Mouse (Mus musculus): Measurements from ENCODE around the gene Qars. TPM values are rescaled to one million over a fixed set of nuclear protein-coding genes. Genes with fewer than 3 reads are reported as not detected.
A peak's percentile ranks its signal among the peaks of the same experiment; 100 is the strongest.

Gene Qars
- polyA plus RNA-seq, 1 experiment from 2014 or later = 66.1 TPM

DNA sequence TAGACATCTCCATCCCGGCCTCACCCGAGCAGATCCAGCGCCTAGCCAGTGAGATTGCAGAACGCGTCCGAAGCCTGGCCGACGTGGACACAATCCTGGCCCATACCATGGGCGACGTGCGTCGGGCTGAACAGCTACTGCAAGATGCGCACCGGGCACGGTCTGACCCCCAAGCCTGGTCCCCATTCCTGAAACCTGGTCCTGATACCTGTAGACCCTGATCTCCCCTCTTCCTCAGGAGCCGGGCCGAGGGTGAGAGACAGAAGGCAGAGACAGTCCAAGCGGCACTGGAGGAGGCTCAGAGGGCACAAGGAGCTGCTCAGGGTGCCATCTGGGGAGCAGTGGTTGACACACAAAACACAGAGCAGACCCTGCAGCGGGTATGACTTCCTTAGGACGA is 18.3 kb upstream of the Qars start:
- Histone ChIP-seq H3K4me2 (no peak overlapping the region), H3K9me3 (replicated peaks) (no peaks in the 10 kb centered on the region), H3K36me3 (peaks cover 37% of the 10 kb centered on the region), H3K9ac (no peak overlapping the region), H3K4me1 (replicated peaks) (peaks cover 27% of the 10 kb centered on the region), H3K4me3 (replicated peaks) (no peak overlapping the region), H3K27me3 (no peaks in the 10 kb centered on the region), H3K27ac (peak overlapping the region; percentile 96)
- 93% methylated on average over 20 of the region's 20 CpGs for WGBS (ENCODE audit: insufficient replicate concordance)
- no peak for ATAC-seq (ENCODE audit: low read depth)
- no peak for DNase-seq

DNA sequence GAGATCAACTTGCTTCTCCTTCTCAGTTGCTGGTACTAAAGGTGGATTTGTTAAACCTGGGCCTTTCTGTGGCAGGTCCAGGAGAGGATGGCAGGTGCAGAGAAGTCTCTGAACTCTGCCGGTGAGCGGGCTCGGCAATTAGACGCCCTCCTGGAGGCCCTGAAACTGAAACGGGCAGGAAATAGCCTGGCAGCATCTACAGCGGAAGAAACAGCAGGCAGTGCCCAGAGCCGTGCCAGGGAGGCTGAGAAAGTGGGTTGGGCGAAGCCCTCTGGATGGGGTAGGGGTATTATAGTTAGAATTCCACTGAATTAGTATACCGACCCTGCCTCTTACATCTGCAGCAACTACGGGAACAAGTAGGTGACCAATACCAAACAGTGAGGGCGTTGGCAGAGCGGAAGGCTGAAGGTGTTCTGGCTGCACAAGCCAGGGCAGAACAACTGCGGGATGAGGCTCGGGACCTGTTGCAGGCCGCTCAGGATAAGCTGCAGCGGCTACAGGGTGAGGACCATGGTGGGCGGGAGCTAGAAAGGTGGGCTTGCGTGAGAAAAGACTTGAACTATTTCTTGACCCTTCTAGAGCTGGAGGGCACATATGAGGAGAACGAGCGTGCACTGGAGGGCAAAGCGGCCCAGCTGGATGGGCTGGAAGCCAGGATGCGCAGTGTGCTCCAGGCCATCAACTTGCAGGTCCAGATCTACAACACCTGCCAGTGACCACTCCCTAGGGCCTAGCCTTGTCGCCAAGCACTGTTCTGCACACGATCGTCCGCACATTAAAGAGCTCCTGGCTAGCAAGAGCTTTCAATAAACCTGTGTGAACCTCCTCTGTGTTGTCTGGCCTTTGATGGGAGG is 17.6 kb upstream of the Qars start:
- 69% methylated on average over 26 of the region's 26 CpGs for WGBS (ENCODE audit: insufficient replicate concordance)
- Histone ChIP-seq H3K27ac (peak overlapping the region; percentile 96), H3K9ac (peak overlapping the region; percentile 95), H3K4me1 (replicated peaks) (peaks cover 27% of the 10 kb centered on the region), H3K9me3 (replicated peaks) (no peaks in the 10 kb centered on the region), H3K4me2 (peak overlapping the region; percentile 93), H3K36me3 (peaks cover 44% of the 10 kb centered on the region), H3K4me3 (replicated peaks) (peak overlapping the region; percentile 98), H3K27me3 (no peaks in the 10 kb centered on the region)
- DNase-seq (no peak), ATAC-seq (ENCODE audit: low read depth) (no peak)

DNA sequence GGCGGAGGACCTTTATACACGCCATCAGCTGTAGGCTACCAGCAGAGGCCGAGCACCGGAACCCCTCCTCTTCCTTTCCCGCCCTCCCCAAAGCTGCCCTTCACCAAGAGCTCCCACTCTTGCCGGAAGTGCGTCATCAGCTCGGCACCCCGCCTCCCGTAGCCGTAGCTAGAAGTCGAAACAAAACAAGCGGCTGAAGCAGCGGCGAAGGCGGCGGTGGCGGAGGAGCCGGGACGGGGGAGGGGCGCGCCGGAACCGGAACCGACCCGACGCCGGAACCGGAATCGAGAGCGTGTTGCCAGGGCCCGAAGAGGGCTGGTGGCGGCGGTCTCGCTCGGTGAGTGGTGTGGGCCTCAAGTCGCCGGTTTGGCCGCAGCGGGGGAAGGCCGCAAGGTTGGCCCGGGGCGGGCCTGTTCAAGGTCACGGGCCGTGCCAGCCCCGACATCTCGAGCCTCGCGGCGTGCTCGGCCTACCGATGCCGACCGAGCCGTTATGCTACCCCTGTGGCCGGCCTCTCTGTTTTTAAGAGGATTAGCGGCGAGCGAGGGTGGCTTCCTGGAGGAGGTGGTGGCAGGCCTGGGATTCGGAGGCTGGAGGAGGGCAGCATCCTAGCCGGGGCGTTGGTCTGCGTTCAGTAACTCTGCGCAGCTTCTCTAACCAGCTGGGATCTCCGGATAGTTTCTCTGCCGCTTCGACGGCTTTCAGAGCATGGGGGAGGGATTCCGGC is 16.8 kb upstream of the Qars start, which contains the start of gene Usp19:
Gene Usp19 (plus strand): TSS at position 44 of the 727 bp plus-strand sequence.
- peak; percentile 92 for ATAC-seq (ENCODE audit: low read depth)
- Histone ChIP-seq H3K36me3 (peaks cover 52% of the 10 kb centered on the region), H3K9ac (peak within 1 kb of the TSS; percentile 95), H3K9me3 (replicated peaks) (no peaks in the 10 kb centered on the region), H3K27me3 (no peaks in the 10 kb centered on the region), H3K4me3 (replicated peaks) (peak within 1 kb of the TSS; percentile 98), H3K4me1 (replicated peaks) (peaks cover 27% of the 10 kb centered on the region), H3K27ac (peak within 1 kb of the TSS; percentile 96), H3K4me2 (peak within 1 kb of the TSS; percentile 93)
- WGBS (ENCODE audit: insufficient replicate concordance) = under 1% methylated on average over 69 of the region's 69 CpGs
- peak; percentile 89 for DNase-seq

DNA sequence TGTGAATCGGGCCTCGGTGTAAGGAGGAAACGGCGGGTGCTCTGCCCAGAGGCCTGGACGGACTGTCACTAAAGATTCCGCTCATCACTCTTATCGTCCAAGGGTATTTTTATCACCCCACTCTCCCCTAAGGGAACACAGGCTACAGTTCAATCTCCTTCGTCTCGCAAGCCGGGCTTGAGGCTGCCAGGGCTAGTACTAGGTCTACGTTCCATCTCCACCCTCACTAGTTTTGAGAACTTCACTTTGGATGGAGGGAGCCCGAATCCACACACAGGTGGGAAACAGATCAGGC is 16.3 kb upstream of the Qars start:
- no peaks in the 10 kb centered on the region for H3K9me3 ChIP-seq (replicated peaks)
- ATAC-seq (ENCODE audit: low read depth) (peak; percentile 14), DNase-seq (no peak)
- H3K9ac ChIP-seq = peak overlapping the region; percentile 95
- peaks cover 54% of the 10 kb centered on the region for H3K36me3 ChIP-seq
- peak overlapping the region; percentile 98 for H3K4me3 ChIP-seq (replicated peaks)
- H3K4me2 ChIP-seq = peak overlapping the region; percentile 93
- 3% methylated on average over 12 of the region's 12 CpGs for WGBS (ENCODE audit: insufficient replicate concordance)
- peak overlapping the region; percentile 96 for H3K27ac ChIP-seq
- H3K4me1 ChIP-seq (replicated peaks) = peaks cover 27% of the 10 kb centered on the region
- H3K27me3 ChIP-seq = no peaks in the 10 kb centered on the region

DNA sequence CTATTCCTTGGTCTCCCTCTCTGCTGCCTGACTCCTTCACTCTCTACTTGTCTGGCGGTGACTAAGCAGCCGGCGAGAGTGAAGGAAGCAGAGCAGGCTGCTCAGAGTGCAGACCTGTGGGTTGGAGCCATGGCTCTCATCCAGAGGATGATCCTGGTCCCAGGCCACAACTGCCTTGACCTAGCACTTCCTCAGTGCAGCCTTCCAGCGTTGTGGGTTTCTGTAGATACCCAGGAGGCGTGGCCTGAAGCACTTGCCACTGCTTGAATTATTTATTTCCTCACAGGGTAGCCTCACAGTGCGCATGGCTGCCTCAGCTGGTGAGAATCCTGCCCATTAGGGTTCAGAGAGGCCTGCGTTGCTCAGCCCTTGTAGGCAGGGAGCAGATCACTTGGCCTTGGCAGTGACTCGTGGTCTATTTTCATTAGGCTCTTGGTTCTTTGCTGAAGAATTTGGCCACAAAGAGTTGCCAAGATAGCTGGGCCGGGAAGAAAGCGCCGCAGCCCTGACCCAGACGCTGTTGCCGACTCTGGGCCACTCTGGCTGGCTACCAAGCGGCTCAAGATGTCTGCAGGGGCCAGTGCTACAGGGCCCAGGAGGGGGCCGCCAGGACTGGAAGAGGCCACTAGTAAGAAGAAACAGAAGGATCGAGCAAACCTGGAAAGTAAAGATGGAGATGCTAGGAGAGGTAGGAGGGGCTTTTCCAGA is 15.3 kb upstream of the Qars start:
- Histone ChIP-seq H3K4me2 (peak overlapping the region; percentile 93), H3K27ac (peak overlapping the region; percentile 96), H3K9ac (peak overlapping the region; percentile 95), H3K27me3 (no peaks in the 10 kb centered on the region), H3K9me3 (replicated peaks) (no peaks in the 10 kb centered on the region), H3K4me3 (replicated peaks) (peak overlapping the region; percentile 98), H3K36me3 (peaks cover 59% of the 10 kb centered on the region), H3K4me1 (replicated peaks) (peaks cover 27% of the 10 kb centered on the region)
- 68% methylated on average over 16 of the region's 16 CpGs for WGBS (ENCODE audit: insufficient replicate concordance)
- DNase-seq = no peak
- no peak for ATAC-seq (ENCODE audit: low read depth)

DNA sequence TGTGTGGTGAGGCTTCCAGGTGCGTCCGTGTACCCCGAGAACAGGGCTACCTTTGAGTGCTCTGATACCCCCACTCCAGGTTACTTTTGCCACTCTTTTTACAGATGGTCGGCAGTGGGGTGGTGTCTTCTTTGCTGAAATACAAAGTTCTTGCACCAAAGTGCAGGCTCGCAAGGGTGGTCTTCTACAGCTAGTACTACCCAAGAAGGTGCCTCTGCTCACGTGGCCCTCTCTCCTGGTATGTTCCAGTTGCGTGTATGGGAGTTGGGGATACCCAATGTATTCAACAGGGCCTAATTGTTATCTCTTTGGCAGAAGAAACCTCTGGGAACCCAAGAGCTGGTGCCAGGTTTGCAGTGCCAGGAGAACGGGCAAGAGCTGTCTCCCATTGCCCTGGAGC is 14.3 kb upstream of the Qars start:
- Histone ChIP-seq H3K27ac (no peak overlapping the region), H3K4me3 (replicated peaks) (no peak overlapping the region), H3K27me3 (no peaks in the 10 kb centered on the region), H3K9me3 (replicated peaks) (no peaks in the 10 kb centered on the region), H3K36me3 (peaks cover 66% of the 10 kb centered on the region), H3K9ac (no peak overlapping the region), H3K4me2 (no peak overlapping the region), H3K4me1 (replicated peaks) (peaks cover 27% of the 10 kb centered on the region)
- DNase-seq (no peak), ATAC-seq (ENCODE audit: low read depth) (no peak)
- 94% methylated on average over 8 of the region's 8 CpGs for WGBS (ENCODE audit: insufficient replicate concordance)

DNA sequence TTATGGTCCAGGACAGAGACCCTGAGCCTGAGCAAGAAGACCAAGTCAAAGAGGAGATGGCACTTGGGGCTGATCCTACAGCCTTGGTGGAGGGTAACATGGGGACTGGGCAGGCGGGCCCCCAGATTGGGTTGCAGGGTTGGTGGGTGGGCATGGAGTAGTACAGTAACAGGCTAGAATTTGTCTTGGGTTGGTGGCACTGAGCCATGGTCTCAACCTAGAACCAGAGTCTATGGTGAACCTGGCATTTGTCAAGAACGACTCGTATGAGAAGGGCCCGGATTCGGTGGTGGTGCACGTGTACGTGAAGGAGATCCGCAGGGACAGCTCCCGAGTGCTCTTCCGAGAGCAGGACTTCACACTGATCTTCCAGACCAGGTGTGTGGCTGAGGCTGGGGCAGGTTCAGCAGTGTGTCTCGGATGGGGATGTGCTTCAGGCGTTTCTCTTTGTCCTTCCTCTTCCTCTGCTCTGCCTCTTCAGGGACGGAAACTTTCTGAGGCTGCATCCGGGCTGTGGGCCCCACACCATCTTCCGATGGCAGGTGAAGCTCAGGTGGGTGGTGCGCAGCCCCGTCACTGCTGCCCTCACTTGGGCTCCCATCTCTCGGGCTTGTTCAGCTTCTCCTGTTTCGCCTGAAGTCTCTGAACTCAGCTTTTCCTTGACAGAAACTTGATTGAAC is 13.2 kb upstream of the Qars start:
- Histone ChIP-seq H3K4me1 (replicated peaks) (peaks cover 27% of the 10 kb centered on the region), H3K4me2 (no peak overlapping the region), H3K9me3 (replicated peaks) (no peaks in the 10 kb centered on the region), H3K9ac (no peak overlapping the region), H3K4me3 (replicated peaks) (no peak overlapping the region), H3K27me3 (no peaks in the 10 kb centered on the region), H3K27ac (no peak overlapping the region), H3K36me3 (peaks cover 71% of the 10 kb centered on the region)
- no peak for ATAC-seq (ENCODE audit: low read depth)
- DNase-seq = no peak
- WGBS (ENCODE audit: insufficient replicate concordance) = 88% methylated on average over 19 of the region's 19 CpGs

DNA sequence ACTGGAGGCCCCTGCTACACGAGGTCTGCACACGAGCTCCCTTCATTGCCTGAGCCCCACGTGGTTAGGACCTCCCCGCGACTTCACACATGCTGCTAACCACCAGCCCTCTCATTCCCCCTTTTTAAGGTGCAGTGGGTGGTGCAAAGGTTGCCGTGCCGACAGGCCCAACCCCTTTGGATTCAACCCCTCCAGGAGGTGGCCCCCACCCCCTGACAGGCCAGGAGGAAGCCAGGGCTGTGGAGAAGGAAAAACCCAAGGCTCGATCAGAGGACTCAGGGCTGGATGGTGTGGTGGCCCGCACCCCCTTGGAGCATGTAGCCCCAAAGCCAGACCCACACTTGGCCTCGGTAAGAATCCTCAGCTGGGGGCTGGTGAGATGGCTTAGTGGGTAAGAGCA is 12.6 kb upstream of the Qars start:
- Histone ChIP-seq H3K27me3 (no peaks in the 10 kb centered on the region), H3K27ac (no peak overlapping the region), H3K36me3 (peaks cover 77% of the 10 kb centered on the region), H3K4me3 (replicated peaks) (no peak overlapping the region), H3K9me3 (replicated peaks) (no peaks in the 10 kb centered on the region), H3K4me2 (no peak overlapping the region), H3K9ac (no peak overlapping the region), H3K4me1 (replicated peaks) (peaks cover 24% of the 10 kb centered on the region)
- ATAC-seq (ENCODE audit: low read depth) (no peak), DNase-seq (no peak)
- WGBS (ENCODE audit: insufficient replicate concordance) = 76% methylated on average over 10 of the region's 10 CpGs

DNA sequence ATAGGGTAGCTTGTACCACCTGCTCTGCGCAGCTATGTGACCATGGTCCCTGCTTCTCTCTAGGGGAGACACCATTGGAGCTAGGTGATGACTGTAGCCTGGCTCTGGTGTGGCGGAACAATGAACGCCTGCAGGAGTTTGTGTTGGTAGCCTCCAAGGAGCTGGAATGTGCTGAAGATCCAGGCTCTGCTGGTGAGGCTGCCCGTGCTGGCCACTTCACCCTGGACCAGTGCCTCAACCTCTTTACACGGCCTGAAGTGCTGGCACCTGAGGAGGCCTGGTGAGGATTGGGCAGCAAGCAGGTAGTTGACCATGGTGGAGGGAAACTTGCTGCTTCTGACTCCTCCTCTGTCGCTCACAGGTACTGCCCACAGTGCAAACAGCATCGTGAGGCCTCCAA is 8.3 kb upstream of the Qars start:
- no peak overlapping the region for H3K9ac ChIP-seq
- no peak overlapping the region for H3K4me3 ChIP-seq (replicated peaks)
- H3K4me2 ChIP-seq = no peak overlapping the region
- no peaks in the 10 kb centered on the region for H3K9me3 ChIP-seq (replicated peaks)
- DNase-seq (no peak), ATAC-seq (ENCODE audit: low read depth) (no peak)
- no peak overlapping the region for H3K27ac ChIP-seq
- H3K27me3 ChIP-seq = no peaks in the 10 kb centered on the region
- 89% methylated on average over 7 of the region's 7 CpGs for WGBS (ENCODE audit: insufficient replicate concordance)
- peaks cover 94% of the 10 kb centered on the region for H3K36me3 ChIP-seq
- H3K4me1 ChIP-seq (replicated peaks) = no peaks in the 10 kb centered on the region

DNA sequence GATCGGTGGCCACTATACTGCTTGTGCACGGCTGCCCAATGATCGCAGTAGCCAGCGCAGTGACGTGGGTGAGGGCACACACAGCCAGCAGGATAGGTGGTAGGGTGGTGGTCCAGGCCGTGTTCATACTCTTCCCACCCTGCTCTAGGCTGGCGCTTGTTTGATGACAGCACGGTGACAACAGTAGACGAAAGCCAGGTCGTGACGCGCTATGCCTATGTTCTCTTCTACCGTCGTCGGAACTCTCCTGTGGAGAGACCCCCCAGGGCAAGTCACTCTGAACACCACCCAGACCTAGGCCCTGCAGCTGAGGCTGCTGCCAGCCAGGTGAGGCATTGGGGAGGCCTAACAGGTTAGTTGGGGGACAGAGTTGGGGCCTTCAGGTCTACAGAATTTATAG is 7.6 kb upstream of the Qars start:
- no peak overlapping the region for H3K27ac ChIP-seq
- peaks cover 87% of the 10 kb centered on the region for H3K36me3 ChIP-seq
- no peak overlapping the region for H3K4me2 ChIP-seq
- ATAC-seq (ENCODE audit: low read depth) = no peak
- no peak overlapping the region for H3K9ac ChIP-seq
- DNase-seq = no peak
- no peak overlapping the region for H3K4me3 ChIP-seq (replicated peaks)
- H3K9me3 ChIP-seq (replicated peaks) = no peaks in the 10 kb centered on the region
- no peaks in the 10 kb centered on the region for H3K27me3 ChIP-seq
- WGBS (ENCODE audit: insufficient replicate concordance) = 90% methylated on average over 15 of the region's 15 CpGs
- H3K4me1 ChIP-seq (replicated peaks) = no peaks in the 10 kb centered on the region

DNA sequence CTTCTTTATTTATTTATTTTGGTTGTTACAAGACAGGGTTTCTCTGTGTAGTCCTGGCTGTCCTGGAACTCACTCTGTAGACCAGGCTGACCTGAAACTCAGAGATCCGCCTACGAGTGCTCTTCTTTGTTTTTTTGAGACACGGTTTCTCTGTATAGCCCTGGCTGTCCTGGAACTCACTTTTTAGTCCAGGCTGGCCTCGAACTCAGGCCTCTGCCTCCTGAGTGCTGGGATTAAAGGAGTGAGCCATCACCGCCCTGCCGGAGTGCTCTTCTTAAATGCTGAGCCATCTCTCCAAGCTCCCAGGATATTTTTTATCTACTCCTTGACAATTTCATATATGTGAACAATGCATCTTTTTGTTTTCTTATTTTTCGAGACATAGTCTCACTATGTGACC is 605 bp upstream of the Qars start:
- Histone ChIP-seq H3K9me3 (replicated peaks) (no peaks in the 10 kb centered on the region), H3K4me2 (peak overlapping the region; percentile 79), H3K4me1 (replicated peaks) (peaks cover 22% of the 10 kb centered on the region), H3K4me3 (replicated peaks) (peak overlapping the region; percentile 80; the same call in 1 of the 2 replicates), H3K27me3 (no peaks in the 10 kb centered on the region), H3K9ac (no peak overlapping the region), H3K27ac (no peak overlapping the region), H3K36me3 (peaks cover 44% of the 10 kb centered on the region)
- 86% methylated on average over 7 of the region's 7 CpGs for WGBS (ENCODE audit: insufficient replicate concordance)
- DNase-seq (no peak), ATAC-seq (ENCODE audit: low read depth) (no peak)

Data from liver, embryonic 13.5 days (tissue).